In the genomic region with DNA sequence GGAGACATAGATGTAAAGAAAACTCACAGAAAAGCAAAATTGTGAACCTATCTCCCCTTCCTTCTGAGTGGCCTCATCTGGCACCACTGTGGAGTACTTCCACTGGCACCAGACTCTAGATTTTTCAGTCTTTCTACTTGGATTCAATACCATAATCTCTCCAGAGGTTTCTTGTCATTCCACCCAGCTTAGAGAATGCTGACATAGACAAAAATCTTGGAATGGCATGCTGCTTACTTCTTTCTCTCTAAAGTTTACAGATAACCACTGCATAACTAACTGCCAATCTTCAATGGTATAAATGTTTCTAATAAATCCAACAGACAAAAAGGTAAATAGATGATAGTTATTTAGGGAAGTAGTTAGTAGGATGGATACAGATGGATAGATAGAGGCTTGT, we compare ENCODE assay signal across 20 mouse cellular contexts.
DNase-seq lines count a peak whose midpoint lies in the region; ATAC-seq and TF ChIP-seq lines count a peak whose summit lies in the region.
"Had no signal": no experiment of that assay in that cellular context is flagged by ENCODE, and none has a peak within 500 bp of the region (broad histone marks: within the 10 kb centered on the region; RNA-seq: fewer than 3 reads in every experiment).

No protein-coding gene starts in this region.

- H3K9ac ChIP-seq in CH12.LX (ENCODE audit: insufficient read depth, low read depth) = no peak overlapping the region
- H3K9ac ChIP-seq in ES-E14 (ENCODE audit: insufficient read depth, low read depth, low read length, poor library complexity, severe bottlenecking) = no peak overlapping the region

- H3K4me2 ChIP-seq in CH12.LX (ENCODE audit: insufficient read depth, low read depth, poor library complexity, severe bottlenecking) = no peak overlapping the region

- TF ChIP-seq EP300 in CH12.LX (IDR thresholded peaks at IDR 0.05; ENCODE audit: low read length) = no peak

- no peaks in the 10 kb centered on the region for H3K27me3 ChIP-seq in CH12.LX (replicated peaks)
- H3K27me3 ChIP-seq: Patski had no signal

- no peak for TF ChIP-seq CTCF in CH12.LX (conservative IDR thresholded peaks at IDR 0.05 in 1 of 2, IDR thresholded peaks at IDR 0.05 in 1 of 2; ENCODE audit: low read depth in 2 of 2, low read length in 2 of 2)

- no peak for DNase-seq in CH12.LX (ENCODE audit: extremely low read depth)
- no peak for DNase-seq in ES-E14 (ENCODE audit: low read depth, low spot score)
- no peak for DNase-seq in layer of hippocampus, adult 18-20 months (ENCODE audit: low spot score in 2 of 2)
- DNase-seq: adrenal gland, adult 2 months; adrenal gland, adult 8-10 months; adrenal gland, postnatal 10 days; adrenal gland, postnatal 14 days; adrenal gland, postnatal 25 days; adrenal gland, postnatal 36 days; B cell, adult 2 months; cerebellum, adult 11 months; cerebellum, adult 11-12 months; cerebellum, adult 18-20 months; cerebellum, adult 2 months; cerebellum, adult 8-10 months had no signal

- H3K9me3 ChIP-seq in CH12.LX (replicated peaks; ENCODE audit: low read length) (no peaks in the 10 kb centered on the region), ES-E14 (ENCODE audit: control insufficient read depth, insufficient read depth, low read depth, low read length) (no peaks in the 10 kb centered on the region)
- H3K9me3 ChIP-seq: G1E had no signal

- dilution Hi-C loops in CH12.LX (cut with MboI; ENCODE audit: extremely low pct_ligation_motif_present, extremely low pct_unique_long_range_greater_than_20kb, low sequenced_read_pairs) = no loop called here

- no peak overlapping the region for H3K27ac ChIP-seq in CH12.LX (ENCODE audit: insufficient read depth, low read depth)
- no peak overlapping the region for H3K27ac ChIP-seq in ES-E14 (ENCODE audit: insufficient read depth, low read depth, low read length, poor library complexity, severe bottlenecking)

- H3K36me3 ChIP-seq in CH12.LX (replicated peaks in 1 of 2; ENCODE audit: control insufficient read depth in 1 of 2, insufficient read depth in 1 of 2, low read length in 1 of 2) = no peaks in the 10 kb centered on the region
- H3K36me3 ChIP-seq in ES-E14 (ENCODE audit: control insufficient read depth, insufficient read depth, low read length, poor library complexity, severe bottlenecking) = no peaks in the 10 kb centered on the region
- H3K36me3 ChIP-seq: G1E had no signal

- H3K79me2 ChIP-seq in CH12.LX (replicated peaks; ENCODE audit: control insufficient read depth, extremely low read depth, insufficient read depth, poor library complexity, severe bottlenecking) = no peaks in the 10 kb centered on the region

- TF ChIP-seq POLR2A in CH12.LX (IDR thresholded peaks at IDR 0.05; ENCODE audit: low read depth, low read length) = no peak

- H3K4me3 ChIP-seq in CH12.LX (replicated peaks in 1 of 3; ENCODE audit: low read depth in 2 of 3, low read length in 2 of 3, poor library complexity in 1 of 3) = no peak overlapping the region
- no peak overlapping the region for H3K4me3 ChIP-seq in ES-E14 (ENCODE audit: insufficient read depth in 1 of 2, low read depth in 1 of 2, low read length in 2 of 2, poor library complexity in 1 of 2, severe bottlenecking in 1 of 2)

- in situ Hi-C loops in CH12.LX (cut with MboI; ENCODE audit: low pct_ligation_motif_present, low pct_unique_long_range_greater_than_20kb, low sequenced_read_pairs) = no loop called here
- in situ Hi-C loops in ES-E14 (cut with MboI; ENCODE audit: low sequenced_read_pairs in 2 of 2, unreplicated experiment in 2 of 2) = no loop called here

- no peak for TF ChIP-seq RAD21 in CH12.LX (IDR thresholded peaks at IDR 0.05; ENCODE audit: low read depth, low read length)

- H3K4me1 ChIP-seq in CH12.LX (ENCODE audit: control insufficient read depth in 1 of 2, insufficient read depth in 2 of 2) (peaks cover 0 to 4% of the 10 kb centered on the region in 2 experiments; a peak in 2 of 4 replicates), ES-E14 (ENCODE audit: control insufficient read depth in 2 of 2, insufficient read depth in 2 of 2, low read length in 2 of 2, poor library complexity in 1 of 2) (no peaks in the 10 kb centered on the region)

- no peak for ATAC-seq in granulocyte monocyte progenitor cell, adult 5-6 weeks (replicated peaks; ENCODE audit: poor library complexity, severe bottlenecking)
- ATAC-seq: activated CD4-positive, CD25-positive, alpha-beta regulatory T cell, adult 4 months; CD4-positive, CD25-positive, alpha-beta regulatory T cell, adult 4 months; Patski had no signal

TF ChIP-seq in CH12.LX, 34 proteins besides CTCF, POLR2A, EP300 and RAD21:
- TF ChIP-seq ZKSCAN1 (IDR thresholded peaks at IDR 0.05; ENCODE audit: borderline replicate concordance, low read depth, low read length) (no peak), MAFK (IDR thresholded peaks at IDR 0.05; ENCODE audit: insufficient replicate concordance, low read length) (peak; percentile 89), TCF12 (IDR thresholded peaks at IDR 0.05; ENCODE audit: low read depth, low read length) (no peak), ELF1 (IDR thresholded peaks at IDR 0.05; ENCODE audit: low read depth, low read length) (no peak)

TF ChIP-seq in ES-E14, 5 proteins besides CTCF, POLR2A, EP300 and RAD21:
- TF ChIP-seq CHD2 (IDR thresholded peaks at IDR 0.05; ENCODE audit: low read depth, low read length) (no peak), ZC3H11A (IDR thresholded peaks at IDR 0.05; ENCODE audit: borderline replicate concordance, low read depth, low read length) (no peak), ZNF384 (IDR thresholded peaks at IDR 0.05; ENCODE audit: low read depth, low read length) (no peak), MAFK (IDR thresholded peaks at IDR 0.05; ENCODE audit: insufficient read depth, low read depth, low read length) (peak; percentile 70), HCFC1 (IDR thresholded peaks at IDR 0.05; ENCODE audit: borderline replicate concordance, insufficient read depth, low read length) (no peak)
TF ChIP-seq in ES-E14: peak in this region for 1.
